Mouse (Mus musculus): ENCODE results near the gene Olfr220.

- TF ChIP-seq CTCF (IDR thresholded peaks at IDR 0.05; ENCODE audit: low read depth): no peak
- TF ChIP-seq EP300 (optimal IDR thresholded peaks at IDR 0.05): no peak
Observed at GRCm38 (mm10) chr1:174465385-174465784, 23.5 kb downstream of the Olfr220 start.
